Mouse (Mus musculus) layer of hippocampus, postnatal 25 days (tissue): ENCODE measurements around the gene Elmod3. TPM values are rescaled to one million over a fixed set of nuclear protein-coding genes. Genes with fewer than 3 reads are reported as not detected.
"Not testable (repeated sequence)": the region's sequence is repeated elsewhere in the genome, so short reads cannot be mapped to it uniquely, and the experiment has no call there.

Experiments used
- DNase-seq, 2 experiments: peaks; one replicate each; pipeline ENCODE4 v3.0.0; 2022; ENCODE audit warnings: mixed read lengths in 2 of 2, low spot score in 1 of 2; ENCODE audit errors: extremely low spot score in 1 of 2
- total RNA-seq, 2 experiments: library from RNA; stranded (reverse); gene quantifications; 2 replicates each; pipeline ENCODE4 v1.2.3; 2021

Gene Elmod3
- total RNA-seq, 2 experiments from 2014 or later, result 22.0 to 23.4 TPM

- DNase-seq, result no peak
These were observed 54.9 kb downstream of the Elmod3 start for GRCm38 (mm10) chr6:72543265-72543850.

- DNase-seq, result peak; percentile 62 to 63
These were observed 59.6 kb downstream of the Elmod3 start for GRCm38 (mm10) chr6:72538562-72539031.

- no peak for DNase-seq
These were observed 60.2 kb downstream of the Elmod3 start for GRCm38 (mm10) chr6:72537998-72538500.

GRCm38 (mm10) chr6:72535165-72535564, 63.0 kb downstream of the Elmod3 start:
- DNase-seq, result peak; percentile 70 to 89

- DNase-seq, result peak; percentile 57 to 72
These were observed 64.0 kb downstream of the Elmod3 start for GRCm38 (mm10) chr6:72534035-72534809.

GRCm38 (mm10) chr6:72533555-72533954, 64.7 kb downstream of the Elmod3 start:
- not testable (repeated sequence) for DNase-seq

- no peak for DNase-seq
These were observed 65.6 kb downstream of the Elmod3 start for GRCm38 (mm10) chr6:72532580-72532979.

- DNase-seq, result no peak
These were observed 69.6 kb downstream of the Elmod3 start for GRCm38 (mm10) chr6:72528410-72529151.

GRCm38 (mm10) chr6:72527070-72527469, 71.1 kb downstream of the Elmod3 start:
- DNase-seq, result no peak

- no peak for DNase-seq
These were observed 74.1 kb downstream of the Elmod3 start for GRCm38 (mm10) chr6:72524160-72524559.

- no peak for DNase-seq
These were observed 75.0 kb downstream of the Elmod3 start for GRCm38 (mm10) chr6:72523222-72523621.

- no peak for DNase-seq
These were observed 75.9 kb downstream of the Elmod3 start for GRCm38 (mm10) chr6:72522288-72522687.

GRCm38 (mm10) chr6:72521607-72522006, 76.6 kb downstream of the Elmod3 start, which contains the start of gene Sh2d6:
Gene Sh2d6, minus strand, starts transcription at chr6:72521707.
- DNase-seq, result no peak

GRCm38 (mm10) chr6:72520904-72521303, 77.3 kb downstream of the Elmod3 start:
- no peak for DNase-seq

GRCm38 (mm10) chr6:72519892-72520663, 78.1 kb downstream of the Elmod3 start:
- DNase-seq, result peak; percentile 36 to 48

GRCm38 (mm10) chr6:72519303-72519702, 78.9 kb downstream of the Elmod3 start:
- no peak for DNase-seq

- no peak for DNase-seq
These were observed 79.4 kb downstream of the Elmod3 start for GRCm38 (mm10) chr6:72518842-72519241.
